Mouse (Mus musculus): ENCODE measurements around the gene Uaca. TPM values are rescaled to one million over a fixed set of nuclear protein-coding genes. Genes with fewer than 3 reads are reported as not detected.

The Uaca gene
- 16.9 and 24.6 TPM in 2 replicates for polyA plus RNA-seq (2015; fragmentation: Nextera tagmentation; extraction: Ambion mirVana)

GRCm38 (mm10) chr9:60794210-60794840 lies at the start of gene Uaca:
Uaca (plus strand) TSS chr9:60794542.
- H3K9me3 ChIP-seq (replicated peaks), result no peaks in the 10 kb centered on the region
- H3K27ac ChIP-seq (replicated peaks), result peak within 1 kb of the TSS; percentile 60; the same call in 1 of the 2 replicates
- peaks cover 10% of the 10 kb centered on the region; the same call in 1 of the 2 replicates for H3K27me3 ChIP-seq (replicated peaks)
- peak within 1 kb of the TSS; percentile 77 for H3K4me3 ChIP-seq (replicated peaks)
- no peaks in the 10 kb centered on the region for H3K36me3 ChIP-seq
- peaks cover 19% of the 10 kb centered on the region for H3K4me1 ChIP-seq
- peak within 1 kb of the TSS; percentile 68 for H3K9ac ChIP-seq (replicated peaks)
- ATAC-seq (ENCODE audit: low FRiP score), result peak; percentile 92
- under 1% methylated on average over 42 of the region's 45 CpGs for WGBS
- H3K4me2 ChIP-seq, result peak within 1 kb of the TSS; percentile 91

- no peak overlapping the region for H3K9ac ChIP-seq (replicated peaks)
- no peaks in the 10 kb centered on the region for H3K9me3 ChIP-seq (replicated peaks)
- no peak for ATAC-seq (ENCODE audit: low FRiP score)
- WGBS, result 70% methylated on average over 4 of the region's 4 CpGs
- no peak overlapping the region for H3K27ac ChIP-seq (replicated peaks)
- no peaks in the 10 kb centered on the region for H3K27me3 ChIP-seq (replicated peaks)
- H3K4me2 ChIP-seq, result no peak overlapping the region
- no peaks in the 10 kb centered on the region for H3K36me3 ChIP-seq
- H3K4me3 ChIP-seq (replicated peaks), result no peak overlapping the region
- H3K4me1 ChIP-seq, result peaks cover 15% of the 10 kb centered on the region
Observed at GRCm38 (mm10) chr9:60744971-60745370, 49.4 kb upstream of the Uaca start.

- ATAC-seq (ENCODE audit: low FRiP score), result no peak
- H3K27ac ChIP-seq (replicated peaks), result no peak overlapping the region
- H3K9ac ChIP-seq (replicated peaks), result no peak overlapping the region
- H3K36me3 ChIP-seq, result no peaks in the 10 kb centered on the region
- no peaks in the 10 kb centered on the region for H3K9me3 ChIP-seq (replicated peaks)
- no peaks in the 10 kb centered on the region for H3K27me3 ChIP-seq (replicated peaks)
- no peak overlapping the region for H3K4me3 ChIP-seq (replicated peaks)
- H3K4me2 ChIP-seq, result no peak overlapping the region
- peaks cover 15% of the 10 kb centered on the region for H3K4me1 ChIP-seq
- WGBS, result 15% methylated on average over 6 of the region's 6 CpGs
Observed at GRCm38 (mm10) chr9:60746561-60746960, 47.8 kb upstream of the Uaca start.

GRCm38 (mm10) chr9:60747672-60748071 lies 46.7 kb upstream of the Uaca start:
- peaks cover 11% of the 10 kb centered on the region for H3K4me1 ChIP-seq

GRCm38 (mm10) chr9:60748191-60748590 lies 46.2 kb upstream of the Uaca start:
- Histone ChIP-seq H3K9me3 (replicated peaks) (no peaks in the 10 kb centered on the region), H3K27ac (replicated peaks) (no peak overlapping the region), H3K9ac (replicated peaks) (no peak overlapping the region), H3K27me3 (replicated peaks) (no peaks in the 10 kb centered on the region), H3K4me3 (replicated peaks) (no peak overlapping the region), H3K4me2 (no peak overlapping the region), H3K4me1 (peaks cover 6% of the 10 kb centered on the region), H3K36me3 (no peaks in the 10 kb centered on the region)
- no peak for ATAC-seq (ENCODE audit: low FRiP score)
- WGBS, result 80% methylated on average over 2 of the region's 2 CpGs

More at GRCm38 (mm10) chr9:60747672-60748071, 46.7 kb upstream of the Uaca start:
- H3K27me3 ChIP-seq (replicated peaks), result no peaks in the 10 kb centered on the region
- no peak for ATAC-seq (ENCODE audit: low FRiP score)
- no peak overlapping the region for H3K27ac ChIP-seq (replicated peaks)
- H3K36me3 ChIP-seq, result no peaks in the 10 kb centered on the region
- WGBS, result 86% methylated on average over 5 of the region's 5 CpGs
- no peak overlapping the region for H3K4me2 ChIP-seq
- H3K4me3 ChIP-seq (replicated peaks), result no peak overlapping the region
- H3K9ac ChIP-seq (replicated peaks), result no peak overlapping the region
- no peaks in the 10 kb centered on the region for H3K9me3 ChIP-seq (replicated peaks)

GRCm38 (mm10) chr9:60749105-60749504 lies 45.2 kb upstream of the Uaca start:
- Histone ChIP-seq H3K4me2 (no peak overlapping the region), H3K9me3 (replicated peaks) (no peaks in the 10 kb centered on the region), H3K36me3 (no peaks in the 10 kb centered on the region), H3K27ac (replicated peaks) (no peak overlapping the region), H3K4me3 (replicated peaks) (no peak overlapping the region), H3K27me3 (replicated peaks) (no peaks in the 10 kb centered on the region), H3K9ac (replicated peaks) (no peak overlapping the region), H3K4me1 (peaks cover 3% of the 10 kb centered on the region; the same call in 1 of the 2 replicates)
- no peak for ATAC-seq (ENCODE audit: low FRiP score)
- 93% methylated on average over 2 of the region's 2 CpGs for WGBS

- H3K4me1 ChIP-seq, result no peaks in the 10 kb centered on the region
- ATAC-seq (ENCODE audit: low FRiP score), result no peak
Observed at GRCm38 (mm10) chr9:60751098-60751497, 43.2 kb upstream of the Uaca start.

GRCm38 (mm10) chr9:60751971-60752370 lies 42.4 kb upstream of the Uaca start:
- H3K4me2 ChIP-seq, result no peak overlapping the region
- no peak for ATAC-seq (ENCODE audit: low FRiP score)
- no peak overlapping the region for H3K4me3 ChIP-seq (replicated peaks)
- H3K4me1 ChIP-seq, result 0 out of 2 replicates have a peak, but pooled peaks cover 3% of the 10 kb centered on the region
- no peaks in the 10 kb centered on the region for H3K9me3 ChIP-seq (replicated peaks)
- no peak overlapping the region for H3K9ac ChIP-seq (replicated peaks)
- H3K27ac ChIP-seq (replicated peaks), result no peak overlapping the region
- no peaks in the 10 kb centered on the region for H3K27me3 ChIP-seq (replicated peaks)
- H3K36me3 ChIP-seq, result no peaks in the 10 kb centered on the region
- WGBS, result 23% methylated on average over 6 of the region's 6 CpGs

More at GRCm38 (mm10) chr9:60751098-60751497, 43.2 kb upstream of the Uaca start:
- no peaks in the 10 kb centered on the region for H3K9me3 ChIP-seq (replicated peaks)
- no peak overlapping the region for H3K27ac ChIP-seq (replicated peaks)
- no peaks in the 10 kb centered on the region for H3K27me3 ChIP-seq (replicated peaks)
- no peaks in the 10 kb centered on the region for H3K36me3 ChIP-seq
- H3K4me3 ChIP-seq (replicated peaks), result no peak overlapping the region
- H3K9ac ChIP-seq (replicated peaks), result no peak overlapping the region
- H3K4me2 ChIP-seq, result no peak overlapping the region
- whole genome bisulfite sequencing, result 91% methylated on average over 5 of the region's 5 CpGs

GRCm38 (mm10) chr9:60752636-60753035 lies 41.7 kb upstream of the Uaca start:
- Histone ChIP-seq H3K4me3 (replicated peaks) (no peak overlapping the region), H3K27me3 (replicated peaks) (no peaks in the 10 kb centered on the region), H3K27ac (replicated peaks) (no peak overlapping the region), H3K36me3 (no peaks in the 10 kb centered on the region), H3K9ac (replicated peaks) (no peak overlapping the region), H3K9me3 (replicated peaks) (no peaks in the 10 kb centered on the region), H3K4me1 (0 out of 2 replicates have a peak, but pooled peaks cover 4% of the 10 kb centered on the region), H3K4me2 (no peak overlapping the region)
- ATAC-seq (ENCODE audit: low FRiP score), result no peak

- no peak overlapping the region for H3K4me2 ChIP-seq
- no peak for ATAC-seq (ENCODE audit: low FRiP score)
- no peak overlapping the region for H3K4me3 ChIP-seq (replicated peaks)
- no peak overlapping the region for H3K27ac ChIP-seq (replicated peaks)
- H3K36me3 ChIP-seq, result no peaks in the 10 kb centered on the region
- H3K9me3 ChIP-seq (replicated peaks), result no peaks in the 10 kb centered on the region
- no peaks in the 10 kb centered on the region for H3K27me3 ChIP-seq (replicated peaks)
- WGBS, result 35% methylated on average over 6 of the region's 6 CpGs
- no peak overlapping the region for H3K9ac ChIP-seq (replicated peaks)
- H3K4me1 ChIP-seq, result 0 out of 2 replicates have a peak, but pooled peaks cover 10% of the 10 kb centered on the region
Observed at GRCm38 (mm10) chr9:60756258-60756657, 38.1 kb upstream of the Uaca start.

GRCm38 (mm10) chr9:60756866-60757740 lies 37.2 kb upstream of the Uaca start:
- H3K27ac ChIP-seq (replicated peaks), result no peak overlapping the region
- WGBS, result 76% methylated on average over 15 of the region's 15 CpGs
- ATAC-seq (ENCODE audit: low FRiP score), result no peak
- H3K9me3 ChIP-seq (replicated peaks), result no peaks in the 10 kb centered on the region
- no peak overlapping the region for H3K4me2 ChIP-seq
- H3K4me3 ChIP-seq (replicated peaks), result no peak overlapping the region
- no peak overlapping the region for H3K9ac ChIP-seq (replicated peaks)
- no peaks in the 10 kb centered on the region for H3K36me3 ChIP-seq
- no peaks in the 10 kb centered on the region for H3K27me3 ChIP-seq (replicated peaks)
- H3K4me1 ChIP-seq, result 0 out of 2 replicates have a peak, but pooled peaks cover 10% of the 10 kb centered on the region

- no peaks in the 10 kb centered on the region for H3K27me3 ChIP-seq (replicated peaks)
- H3K36me3 ChIP-seq, result no peaks in the 10 kb centered on the region
- H3K4me3 ChIP-seq (replicated peaks), result no peak overlapping the region
- H3K9ac ChIP-seq (replicated peaks), result no peak overlapping the region
- 63% methylated on average over 5 of the region's 5 CpGs for WGBS
- H3K4me1 ChIP-seq, result 0 out of 2 replicates have a peak, but pooled peaks cover 10% of the 10 kb centered on the region
- no peak overlapping the region for H3K4me2 ChIP-seq
- no peak for ATAC-seq (ENCODE audit: low FRiP score)
- H3K27ac ChIP-seq (replicated peaks), result no peak overlapping the region
- H3K9me3 ChIP-seq (replicated peaks), result no peaks in the 10 kb centered on the region
Observed at GRCm38 (mm10) chr9:60757817-60758216, 36.5 kb upstream of the Uaca start.

Data from neural tube, embryonic 15.5 days (tissue).